Mouse (Mus musculus) cortical plate, adult 2 months (tissue): ENCODE results near the gene Cyb5r3.

Experiments
- CTCF ChIP-seq: fragments of 200-500 bp; IDR thresholded peaks from 2 replicates; pipeline ENCODE4 v1.5.1; 2011; ENCODE audit warnings: mild to moderate bottlenecking, control low read depth, low read length; ENCODE audit not compliant: insufficient read depth; ENCODE audit errors: extremely low read depth
- POLR2A ChIP-seq: fragments of 200-500 bp; IDR thresholded peaks from 2 replicates; pipeline ENCODE4 v1.6.1; 2011; ENCODE audit warnings: mild to moderate bottlenecking, low read length, control low read depth; ENCODE audit not compliant: insufficient read depth; ENCODE audit errors: extremely low read depth

GRCm38 (mm10) chr15:83220368-83221013 is 48.1 kb upstream of the Cyb5r3 start:
- TF ChIP-seq POLR2A: no peak
- no peak for TF ChIP-seq CTCF
